Mouse (Mus musculus): ENCODE results near the gene Rbm20. TPM values are rescaled to one million over a fixed set of nuclear protein-coding genes. Genes with fewer than 3 reads are reported as not detected.

Rbm20 gene
- total and polyA plus RNA-seq, 3 experiments, result 0.05 to 0.56 (median 0.08) TPM

DNA sequence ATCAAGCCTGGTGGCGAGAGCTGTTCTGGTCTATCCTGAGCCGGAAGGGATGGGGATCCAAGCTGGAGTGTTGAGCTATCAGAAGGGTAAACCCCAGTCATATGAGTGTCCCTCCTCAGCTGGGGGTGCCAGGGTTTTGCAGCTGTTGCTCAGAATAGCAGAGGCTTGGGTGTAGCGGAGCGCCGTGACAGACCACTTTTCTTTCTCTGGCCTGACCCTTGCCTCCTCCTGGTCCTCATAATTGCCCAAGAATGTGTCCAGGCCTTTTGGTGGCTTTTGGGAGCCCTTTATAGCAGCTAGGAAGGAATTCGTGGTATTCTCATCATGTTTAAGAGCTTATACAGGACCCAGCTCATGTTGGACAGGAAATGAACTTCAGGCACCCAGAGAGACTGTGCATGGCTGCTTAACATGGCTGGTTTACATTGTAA lies 61.6 kb downstream of the Rbm20 start:
- no peak for DNase-seq (ENCODE audit: extremely low read depth)
- no peak overlapping the region for H3K9ac ChIP-seq (ENCODE audit: insufficient read depth, low read depth)
- no peak overlapping the region for H3K27ac ChIP-seq (ENCODE audit: insufficient read depth, low read depth)
- H3K9me3 ChIP-seq (replicated peaks; ENCODE audit: low read length), result no peaks in the 10 kb centered on the region
- TF ChIP-seq ZNF384 (IDR thresholded peaks at IDR 0.05; ENCODE audit: low read depth, low read length) (no peak), RAD21 (IDR thresholded peaks at IDR 0.05; ENCODE audit: low read depth, low read length) (no peak), CTCF (conservative IDR thresholded peaks at IDR 0.05 in 1 of 2, IDR thresholded peaks at IDR 0.05 in 1 of 2; ENCODE audit: low read depth in 2 of 2, low read length in 2 of 2) (no peak), HCFC1 (IDR thresholded peaks at IDR 0.05; ENCODE audit: low read depth, low read length) (no peak), NRF1 (IDR thresholded peaks at IDR 0.05; ENCODE audit: low read depth, low read length) (no peak), KAT2A (IDR thresholded peaks at IDR 0.05; ENCODE audit: insufficient replicate concordance, low read length) (no peak), MEF2A (IDR thresholded peaks at IDR 0.05; ENCODE audit: borderline replicate concordance, low read depth, low read length) (no peak), ZKSCAN1 (IDR thresholded peaks at IDR 0.05; ENCODE audit: borderline replicate concordance, low read depth, low read length) (no peak), RCOR1 (conservative IDR thresholded peaks at IDR 0.05; ENCODE audit: low read depth, low read length) (no peak), MXI1 (IDR thresholded peaks at IDR 0.05; ENCODE audit: low read depth, low read length) (no peak)
- no peaks in the 10 kb centered on the region for H3K36me3 ChIP-seq (replicated peaks in 1 of 2; ENCODE audit: control insufficient read depth in 1 of 2, insufficient read depth in 1 of 2, low read length in 1 of 2)
- no peaks in the 10 kb centered on the region for H3K27me3 ChIP-seq (replicated peaks)
- no peak overlapping the region for H3K4me3 ChIP-seq (replicated peaks in 1 of 3; ENCODE audit: low read depth in 2 of 3, low read length in 2 of 3, poor library complexity in 1 of 3)
- dilution Hi-C loops (cut with MboI; ENCODE audit: extremely low pct_ligation_motif_present, extremely low pct_unique_long_range_greater_than_20kb, low sequenced_read_pairs), result no loop called here
- in situ Hi-C loops (cut with MboI; ENCODE audit: low pct_ligation_motif_present, low pct_unique_long_range_greater_than_20kb, low sequenced_read_pairs), result no loop called here
- H3K4me2 ChIP-seq (ENCODE audit: insufficient read depth, low read depth, poor library complexity, severe bottlenecking), result no peak overlapping the region
- H3K79me2 ChIP-seq (replicated peaks; ENCODE audit: control insufficient read depth, extremely low read depth, insufficient read depth, poor library complexity, severe bottlenecking), result no peaks in the 10 kb centered on the region
- H3K4me1 ChIP-seq (ENCODE audit: control insufficient read depth in 1 of 2, insufficient read depth in 2 of 2), result peaks cover 9 to 11% of the 10 kb centered on the region in 2 experiments

GRCm38 (mm10) chr19:53739570-53740266 lies 62.6 kb downstream of the Rbm20 start:
- Histone ChIP-seq H3K9me3 (replicated peaks; ENCODE audit: low read length) (no peaks in the 10 kb centered on the region), H3K4me1 (ENCODE audit: control insufficient read depth in 1 of 2, insufficient read depth in 2 of 2) (peaks cover 9 to 11% of the 10 kb centered on the region in 2 experiments), H3K9ac (ENCODE audit: insufficient read depth, low read depth) (no peak overlapping the region), H3K4me2 (ENCODE audit: insufficient read depth, low read depth, poor library complexity, severe bottlenecking) (no peak overlapping the region), H3K27ac (ENCODE audit: insufficient read depth, low read depth) (no peak overlapping the region), H3K79me2 (replicated peaks; ENCODE audit: control insufficient read depth, extremely low read depth, insufficient read depth, poor library complexity, severe bottlenecking) (no peaks in the 10 kb centered on the region), H3K36me3 (replicated peaks in 1 of 2; ENCODE audit: control insufficient read depth in 1 of 2, insufficient read depth in 1 of 2, low read length in 1 of 2) (no peaks in the 10 kb centered on the region), H3K4me3 (replicated peaks in 1 of 3; ENCODE audit: low read depth in 2 of 3, low read length in 2 of 3, poor library complexity in 1 of 3) (no peak overlapping the region), H3K27me3 (replicated peaks) (no peaks in the 10 kb centered on the region)
- no peak for DNase-seq (ENCODE audit: extremely low read depth)
- in situ Hi-C loops (cut with MboI; ENCODE audit: low pct_ligation_motif_present, low pct_unique_long_range_greater_than_20kb, low sequenced_read_pairs) (no loop called here), dilution Hi-C loops (cut with MboI; ENCODE audit: extremely low pct_ligation_motif_present, extremely low pct_unique_long_range_greater_than_20kb, low sequenced_read_pairs) (no loop called here)
- TF ChIP-seq ZMIZ1 (IDR thresholded peaks at IDR 0.05; ENCODE audit: low read depth, low read length), result no peak
- TF ChIP-seq KAT2A (IDR thresholded peaks at IDR 0.05; ENCODE audit: insufficient replicate concordance, low read length), result no peak
- TF ChIP-seq NELFE (IDR thresholded peaks at IDR 0.05; ENCODE audit: low read depth, low read length), result no peak
- TF ChIP-seq TCF12 (IDR thresholded peaks at IDR 0.05; ENCODE audit: low read depth, low read length), result no peak
- no peak for TF ChIP-seq POLR2A (IDR thresholded peaks at IDR 0.05; ENCODE audit: low read depth, low read length)
- TF ChIP-seq UBTF (IDR thresholded peaks at IDR 0.05; ENCODE audit: low read depth, low read length), result no peak
- no peak for TF ChIP-seq IRF4 (IDR thresholded peaks at IDR 0.05; ENCODE audit: low read depth, low read length)
- TF ChIP-seq USF2 (conservative IDR thresholded peaks at IDR 0.05; ENCODE audit: low read depth, low read length), result no peak
- TF ChIP-seq HCFC1 (IDR thresholded peaks at IDR 0.05; ENCODE audit: low read depth, low read length), result no peak
- no peak for TF ChIP-seq MAX (IDR thresholded peaks at IDR 0.05; ENCODE audit: low read length)
- TF ChIP-seq USF1 (IDR thresholded peaks at IDR 0.05; ENCODE audit: low read depth, low read length), result no peak
- TF ChIP-seq MAFK (IDR thresholded peaks at IDR 0.05; ENCODE audit: insufficient replicate concordance, low read length), result no peak
- no peak for TF ChIP-seq CHD2 (IDR thresholded peaks at IDR 0.05; ENCODE audit: low read length)
- no peak for TF ChIP-seq RAD21 (IDR thresholded peaks at IDR 0.05; ENCODE audit: low read depth, low read length)
- no peak for TF ChIP-seq ETS1 (conservative IDR thresholded peaks at IDR 0.05; ENCODE audit: low read depth, low read length)
- no peak for TF ChIP-seq ELF1 (IDR thresholded peaks at IDR 0.05; ENCODE audit: low read depth, low read length)
- no peak for TF ChIP-seq MAZ (IDR thresholded peaks at IDR 0.05; ENCODE audit: low read depth, low read length)

Data from CH12.LX (cell line).